Mouse (Mus musculus) small intestine, adult 10 weeks (tissue): ENCODE measurements around the gene Mrpl21. TPM values are rescaled to one million over a fixed set of nuclear protein-coding genes. Genes with fewer than 3 reads are reported as not detected.

Experiments used
- polyA plus RNA-seq: library from polyadenylated mRNA; stranded (reverse); fragments of 350-450 nt; fragmentation: Illumina TruSeq; extraction: RNeasy Lipid Tissue Mini Kit (QIAGEN cat#74804); gene quantifications from one replicate; pipeline ENCODE4 v1.2.3, GENCODE M21; 2014; ENCODE audit warnings: low replicate concordance

The Mrpl21 gene
- 50.5 TPM for polyA plus RNA-seq

DNA sequence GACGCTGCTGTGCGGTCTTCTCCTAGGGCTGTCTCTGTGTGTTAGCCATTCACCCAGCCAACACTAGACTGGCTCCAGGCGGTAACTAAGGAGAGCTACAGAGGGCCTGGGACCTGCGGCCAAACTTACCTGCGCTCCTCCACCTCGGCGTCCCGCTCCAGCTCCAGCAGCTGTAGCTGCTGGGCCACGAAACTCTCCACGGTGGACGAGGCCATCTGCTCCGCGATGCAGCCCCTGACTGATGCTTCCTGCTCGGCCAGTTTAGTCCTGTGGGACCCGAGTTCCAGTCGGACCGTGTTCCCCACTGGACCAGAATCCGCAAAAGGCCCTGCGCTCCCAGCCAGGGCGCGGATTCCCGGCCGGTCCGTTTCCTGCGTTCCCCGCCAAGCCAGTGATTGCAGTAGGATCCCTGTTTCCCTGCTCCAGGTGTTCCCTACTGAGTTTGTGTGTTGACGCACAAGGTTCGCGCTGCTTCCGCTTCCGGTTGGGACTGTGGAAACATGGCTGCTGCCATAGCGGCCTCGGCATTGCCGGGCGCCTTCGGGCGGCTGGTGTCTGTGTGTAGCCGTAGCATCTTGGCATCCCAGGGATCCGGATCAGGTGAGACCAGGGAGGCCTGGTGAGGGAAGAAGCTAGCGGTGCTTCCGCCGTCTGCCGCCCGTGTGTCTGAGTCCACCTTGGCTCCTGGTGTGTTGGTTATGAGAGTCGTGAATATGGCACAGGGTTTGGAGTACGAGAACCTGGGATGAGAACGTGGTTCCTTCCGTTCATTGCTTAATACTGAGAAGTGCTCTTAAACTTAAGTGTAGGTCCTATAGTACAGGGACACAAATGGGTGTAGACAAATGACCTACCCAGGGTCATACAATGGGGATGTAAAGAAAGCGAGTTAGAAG is at the start of gene Mrpl21, which contains the start of gene Ighmbp2:
Gene Mrpl21 (plus strand): TSS at position 330 of the 896 bp plus-strand sequence.
Gene Ighmbp2 (minus strand): TSS at position 446 of the 896 bp plus-strand sequence.

DNA sequence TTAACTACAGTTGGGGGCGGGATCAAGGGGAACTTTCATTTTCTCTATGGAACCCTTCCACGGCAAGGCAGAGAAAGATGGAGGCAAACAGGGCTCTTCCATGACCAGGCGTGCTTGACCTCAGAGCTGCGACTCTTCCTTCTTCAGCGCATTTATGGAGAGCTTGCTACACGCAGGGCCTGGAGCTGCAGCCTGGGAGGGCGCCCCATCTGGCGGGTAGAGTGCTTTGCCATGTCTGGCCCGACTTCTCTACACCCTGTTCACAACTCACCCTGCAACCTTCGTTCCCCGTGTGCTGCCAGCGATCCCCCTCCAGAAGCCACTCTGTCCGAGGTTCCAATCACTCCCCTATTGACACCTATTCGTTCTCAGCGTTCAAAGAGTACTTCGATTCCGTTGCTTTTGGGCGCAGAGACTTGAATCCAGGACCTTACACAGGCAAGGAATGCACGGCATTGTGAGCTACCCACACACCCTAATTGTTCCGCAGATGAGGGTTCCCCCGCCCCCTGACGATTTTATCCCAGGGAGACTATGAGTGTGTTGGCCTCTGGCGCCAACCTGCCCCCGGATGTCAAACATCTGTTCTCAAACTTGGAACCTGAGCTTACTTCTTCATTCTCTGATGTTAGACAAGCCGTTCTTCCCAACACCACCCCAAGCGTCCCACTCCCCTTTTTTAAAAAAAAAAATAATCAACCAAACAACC is 39.7 kb downstream of the Mrpl21 start, which contains the start of gene Cpt1a:
Gene Cpt1a (plus strand): TSS at position 74 of the 709 bp plus-strand sequence.

Other genes with a start within 250 kb of the Mrpl21 start
- gene Ighmbp2, start 116 bp downstream of the Mrpl21 start, polyA plus RNA-seq: 0.30 TPM
- 47.2 TPM for gene Cpt1a, start 39.4 kb downstream of the Mrpl21 start, polyA plus RNA-seq
- not detected for gene Tesmin, start 106.0 kb downstream of the Mrpl21 start, polyA plus RNA-seq
- gene Gal, start 131.6 kb downstream of the Mrpl21 start, polyA plus RNA-seq: 3.3 TPM